12 mouse cellular contexts compared by ENCODE assay signal in genomic region chr16:11406622-11407021, GRCm38 (mm10).
"Had no signal": no experiment of that assay in that cellular context is flagged by ENCODE, and none has a peak within 500 bp of the region (broad histone marks: within the 10 kb centered on the region; RNA-seq: fewer than 3 reads in every experiment).

No protein-coding gene starts in this region.

- H3K9me3 ChIP-seq: intestine, embryonic 15.5 days; limb, embryonic 12.5 days; limb, embryonic 15.5 days; liver, embryonic 12.5 days; liver, embryonic 15.5 days had no signal

- H3K4me1 ChIP-seq: intestine, embryonic 15.5 days; liver, embryonic 12.5 days; liver, embryonic 15.5 days had no signal

- H3K27me3 ChIP-seq: intestine, embryonic 15.5 days; limb, embryonic 12.5 days; limb, embryonic 15.5 days; liver, embryonic 12.5 days; liver, embryonic 15.5 days had no signal

- H3K4me3 ChIP-seq: intestine, embryonic 15.5 days; limb, embryonic 12.5 days; limb, embryonic 15.5 days; liver, embryonic 12.5 days; liver, embryonic 15.5 days had no signal

- H3K9ac ChIP-seq: intestine, embryonic 15.5 days; limb, embryonic 12.5 days; limb, embryonic 15.5 days; liver, embryonic 12.5 days; liver, embryonic 15.5 days had no signal

- ATAC-seq: intestine, embryonic 15.5 days; liver, embryonic 12.5 days had no signal

- H3K36me3 ChIP-seq: intestine, embryonic 15.5 days had no signal

- H3K27ac ChIP-seq: intestine, embryonic 15.5 days; limb, embryonic 12.5 days; limb, embryonic 15.5 days; liver, embryonic 12.5 days; liver, embryonic 15.5 days had no signal

- H3K4me2 ChIP-seq: intestine, embryonic 15.5 days; limb, embryonic 12.5 days; limb, embryonic 15.5 days; liver, embryonic 12.5 days; liver, embryonic 15.5 days; midbrain, embryonic 11.5 days had no signal

- DNase-seq: left cerebral cortex, postnatal 4 days; lung, adult 2 months; lung, postnatal 14 days; lung, postnatal 4 days; midbrain, embryonic 14.5 days; thymus, postnatal 25 days had no signal
